Mouse (Mus musculus): ENCODE data around the gene Ubac2. TPM values are rescaled to one million over a fixed set of nuclear protein-coding genes. Genes with fewer than 3 reads are reported as not detected.

Ubac2 gene
- polyA plus RNA-seq, 2 experiments: 46.3 to 66.9 TPM

DNA sequence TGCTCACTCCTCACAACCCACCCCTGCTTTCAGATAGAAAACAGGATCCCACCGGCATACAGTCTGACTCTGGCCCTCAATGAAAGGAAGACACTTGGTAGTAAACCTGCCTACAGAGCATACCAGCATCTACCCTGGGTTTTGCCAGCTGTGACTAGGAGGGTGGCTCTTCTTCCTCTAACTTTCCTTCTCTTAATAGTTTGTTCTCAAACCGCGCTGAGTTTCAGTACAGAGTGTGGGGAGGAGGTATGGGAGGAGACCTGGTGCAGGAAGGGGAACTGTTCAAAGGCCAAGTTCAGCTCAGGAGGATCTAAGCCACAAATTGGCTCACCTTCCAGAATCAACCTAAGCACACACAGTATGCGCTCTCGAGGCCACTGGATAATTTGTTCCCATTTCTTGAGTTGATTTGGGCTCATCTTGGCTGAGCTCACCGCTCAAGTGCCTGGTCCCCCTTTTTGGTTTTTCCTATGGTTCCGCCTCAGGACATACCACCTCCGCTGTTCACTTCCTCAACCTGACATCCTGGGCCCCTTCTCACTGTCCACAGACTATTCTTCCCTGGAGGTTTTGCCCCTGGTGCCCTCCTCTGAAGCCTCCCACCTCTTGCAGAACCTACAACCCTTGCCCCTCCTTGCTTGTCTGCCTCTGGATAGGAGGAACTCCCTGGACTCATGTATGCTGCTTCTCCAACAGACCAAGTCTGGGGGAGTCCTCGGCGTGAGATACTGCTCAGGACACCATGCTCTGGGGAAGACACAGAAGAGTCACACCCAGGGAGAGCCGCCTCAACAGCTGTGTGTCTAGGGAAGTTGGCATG, 150.7 kb downstream of the Ubac2 start:
- Histone ChIP-seq H3K4me1 (ENCODE audit: control insufficient read depth, insufficient read depth, low read length) (no peaks in the 10 kb centered on the region), H3K27me3 (ENCODE audit: control insufficient read depth, insufficient read depth, low read length) (no peaks in the 10 kb centered on the region), H3K27ac (replicated peaks; ENCODE audit: low read depth, low read length) (no peak overlapping the region), H3K4me2 (replicated peaks; ENCODE audit: low read depth, low read length, severe bottlenecking) (no peak overlapping the region), H3K4me3 (replicated peaks; ENCODE audit: low read length) (no peak overlapping the region), H3K9ac (ENCODE audit: low read depth, low read length, severe bottlenecking) (no peak overlapping the region), H3K9me3 (ENCODE audit: control insufficient read depth, low read length) (no peaks in the 10 kb centered on the region), H3K36me3 (ENCODE audit: control insufficient read depth, insufficient read depth, low read length) (no peaks in the 10 kb centered on the region)
- DNase-seq (ENCODE audit: low spot score): no peak
- TF ChIP-seq POLR2A (IDR thresholded peaks at IDR 0.05; ENCODE audit: borderline replicate concordance, extremely low read depth, insufficient read depth, insufficient read length): no peak
- WGBS: 89% methylated on average over 11 of the region's 11 CpGs
- ATAC-seq (ENCODE audit: low FRiP score, low read depth): no peak

DNA sequence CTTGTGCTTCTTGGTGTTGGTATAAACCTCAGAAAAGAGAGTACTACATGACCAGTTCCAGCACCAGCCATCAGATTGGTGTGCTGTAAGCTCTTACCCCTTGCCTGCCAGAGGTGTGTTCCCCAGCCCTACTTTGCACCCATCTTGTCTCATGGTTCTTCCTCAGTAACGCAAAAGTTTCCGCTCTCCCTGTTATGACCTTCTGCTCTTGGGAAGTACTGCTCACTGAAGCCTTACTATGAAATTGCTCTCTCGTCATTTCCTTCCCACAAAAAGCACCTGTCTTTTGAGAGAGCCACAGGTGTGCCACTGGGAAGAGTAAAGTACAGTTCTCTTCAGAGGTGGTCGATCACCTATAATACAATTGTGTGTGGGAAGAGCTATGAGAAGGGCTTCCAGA, 151.4 kb downstream of the Ubac2 start:
- 91% methylated on average over 4 of the region's 4 CpGs for WGBS
- H3K4me2 ChIP-seq (replicated peaks; ENCODE audit: low read depth, low read length, severe bottlenecking): no peak overlapping the region
- ATAC-seq (ENCODE audit: low FRiP score, low read depth) (no peak), DNase-seq (ENCODE audit: low spot score) (no peak)
- no peaks in the 10 kb centered on the region for H3K4me1 ChIP-seq (ENCODE audit: control insufficient read depth, insufficient read depth, low read length)
- no peak for TF ChIP-seq POLR2A (IDR thresholded peaks at IDR 0.05; ENCODE audit: borderline replicate concordance, extremely low read depth, insufficient read depth, insufficient read length)
- no peak overlapping the region for H3K27ac ChIP-seq (replicated peaks; ENCODE audit: low read depth, low read length)
- H3K9me3 ChIP-seq (ENCODE audit: control insufficient read depth, low read length): no peaks in the 10 kb centered on the region
- no peak overlapping the region for H3K4me3 ChIP-seq (replicated peaks; ENCODE audit: low read length)
- no peaks in the 10 kb centered on the region for H3K36me3 ChIP-seq (ENCODE audit: control insufficient read depth, insufficient read depth, low read length)
- H3K27me3 ChIP-seq (ENCODE audit: control insufficient read depth, insufficient read depth, low read length): no peaks in the 10 kb centered on the region
- no peak overlapping the region for H3K9ac ChIP-seq (ENCODE audit: low read depth, low read length, severe bottlenecking)

DNA sequence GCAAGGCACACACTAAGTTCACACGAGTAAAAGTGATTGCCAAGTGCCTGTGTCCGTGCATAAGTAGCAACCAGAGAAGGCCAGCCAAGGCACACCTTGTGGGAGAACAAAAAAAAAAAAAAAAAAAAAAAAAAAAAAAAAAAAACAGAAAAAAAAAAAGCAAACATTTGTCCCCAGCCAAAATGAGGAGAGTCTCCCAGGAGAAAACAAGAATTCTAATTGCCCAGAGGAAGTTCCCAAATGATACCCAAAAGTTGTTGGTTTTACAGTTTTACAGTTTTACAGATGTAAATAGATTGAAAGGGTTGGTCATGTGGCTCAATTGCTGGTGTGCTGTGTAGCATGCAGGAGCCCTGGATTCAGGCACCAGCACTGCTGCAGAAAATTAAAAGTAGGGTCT, 153.6 kb downstream of the Ubac2 start:
- no peaks in the 10 kb centered on the region for H3K27me3 ChIP-seq (ENCODE audit: control insufficient read depth, insufficient read depth, low read length)
- DNase-seq (ENCODE audit: low spot score): no peak

DNA sequence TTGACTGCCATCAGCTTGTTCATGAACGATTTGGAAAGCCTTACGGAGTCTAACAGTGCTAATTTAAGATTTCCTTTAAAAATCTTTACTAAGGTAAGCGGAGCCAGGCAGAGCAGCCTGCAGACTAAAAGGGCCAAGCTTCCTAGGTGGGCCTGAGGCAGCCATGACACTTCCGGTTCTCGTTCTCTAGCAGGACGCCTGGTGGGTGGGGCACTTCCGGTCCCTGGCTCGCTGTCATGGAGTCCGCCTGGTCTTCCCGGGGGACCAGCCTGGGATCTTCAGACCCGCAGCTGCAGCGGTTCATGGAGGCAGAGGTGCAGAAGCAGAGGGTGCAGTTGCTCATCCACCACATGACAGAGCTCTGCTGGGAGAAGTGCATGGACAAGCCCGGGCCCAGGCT, 156.0 kb downstream of the Ubac2 start, which contains the start of gene Timm8a2:
Gene Timm8a2 (plus strand): TSS at position 224 of the 400 bp plus-strand sequence.
- Histone ChIP-seq H3K27me3 (ENCODE audit: control insufficient read depth, insufficient read depth, low read length) (no peaks in the 10 kb centered on the region), H3K9me3 (ENCODE audit: control insufficient read depth, low read length) (no peaks in the 10 kb centered on the region), H3K4me3 (replicated peaks; ENCODE audit: low read length) (no peak within 1 kb of the TSS), H3K36me3 (ENCODE audit: control insufficient read depth, insufficient read depth, low read length) (no peaks in the 10 kb centered on the region), H3K9ac (ENCODE audit: low read depth, low read length, severe bottlenecking) (no peak within 1 kb of the TSS), H3K4me2 (replicated peaks; ENCODE audit: low read depth, low read length, severe bottlenecking) (no peak within 1 kb of the TSS), H3K27ac (replicated peaks; ENCODE audit: low read depth, low read length) (no peak within 1 kb of the TSS), H3K4me1 (ENCODE audit: control insufficient read depth, insufficient read depth, low read length) (no peaks in the 10 kb centered on the region)
- DNase-seq (ENCODE audit: low spot score): no peak
- no peak for TF ChIP-seq POLR2A (IDR thresholded peaks at IDR 0.05; ENCODE audit: borderline replicate concordance, extremely low read depth, insufficient read depth, insufficient read length)
- no peak for ATAC-seq (ENCODE audit: low FRiP score, low read depth)
- WGBS: 91% methylated on average over 13 of the region's 13 CpGs

More for the DNA sequence above, 153.6 kb downstream of the Ubac2 start:
- H3K4me2 ChIP-seq (replicated peaks; ENCODE audit: low read depth, low read length, severe bottlenecking): no peak overlapping the region
- TF ChIP-seq POLR2A (IDR thresholded peaks at IDR 0.05; ENCODE audit: borderline replicate concordance, extremely low read depth, insufficient read depth, insufficient read length): no peak
- ATAC-seq (ENCODE audit: low FRiP score, low read depth): no peak
- H3K36me3 ChIP-seq (ENCODE audit: control insufficient read depth, insufficient read depth, low read length): no peaks in the 10 kb centered on the region
- no peaks in the 10 kb centered on the region for H3K4me1 ChIP-seq (ENCODE audit: control insufficient read depth, insufficient read depth, low read length)
- no peak overlapping the region for H3K4me3 ChIP-seq (replicated peaks; ENCODE audit: low read length)
- H3K9ac ChIP-seq (ENCODE audit: low read depth, low read length, severe bottlenecking): no peak overlapping the region
- 78% methylated on average over 2 of the region's 2 CpGs for WGBS
- H3K27ac ChIP-seq (replicated peaks; ENCODE audit: low read depth, low read length): no peak overlapping the region
- H3K9me3 ChIP-seq (ENCODE audit: control insufficient read depth, low read length): no peaks in the 10 kb centered on the region

DNA sequence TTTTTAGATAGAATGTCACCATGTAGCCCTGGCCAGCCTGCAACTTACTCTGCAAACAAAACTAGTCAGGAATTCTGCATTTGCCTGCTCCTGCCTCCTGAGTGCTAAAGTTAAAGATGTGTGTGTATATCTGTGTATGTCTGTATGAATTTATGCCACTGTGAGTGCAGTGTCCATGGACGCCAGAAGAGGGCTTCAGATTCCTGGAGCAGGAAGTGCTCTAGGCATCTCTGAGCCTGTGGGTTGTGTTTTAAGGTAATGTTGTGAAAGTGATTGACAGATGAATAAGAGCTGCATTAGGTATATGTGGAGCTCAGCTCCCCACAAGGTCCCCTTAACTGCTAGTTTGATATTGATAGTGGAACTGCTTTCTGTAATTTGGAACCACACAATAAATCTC, 156.8 kb downstream of the Ubac2 start:
- DNase-seq (ENCODE audit: low spot score) (no peak), ATAC-seq (ENCODE audit: low FRiP score, low read depth) (no peak)
- Histone ChIP-seq H3K27me3 (ENCODE audit: control insufficient read depth, insufficient read depth, low read length) (no peaks in the 10 kb centered on the region), H3K27ac (replicated peaks; ENCODE audit: low read depth, low read length) (no peak overlapping the region), H3K36me3 (ENCODE audit: control insufficient read depth, insufficient read depth, low read length) (no peaks in the 10 kb centered on the region), H3K9me3 (ENCODE audit: control insufficient read depth, low read length) (no peaks in the 10 kb centered on the region), H3K4me3 (replicated peaks; ENCODE audit: low read length) (no peak overlapping the region), H3K4me1 (ENCODE audit: control insufficient read depth, insufficient read depth, low read length) (no peaks in the 10 kb centered on the region), H3K9ac (ENCODE audit: low read depth, low read length, severe bottlenecking) (no peak overlapping the region), H3K4me2 (replicated peaks; ENCODE audit: low read depth, low read length, severe bottlenecking) (no peak overlapping the region)
- TF ChIP-seq POLR2A (IDR thresholded peaks at IDR 0.05; ENCODE audit: borderline replicate concordance, extremely low read depth, insufficient read depth, insufficient read length): no peak
- 85% methylated on average over 1 of the region's 1 CpGs for WGBS

All from limb, embryonic 14.5 days (tissue).